In the genomic region with DNA sequence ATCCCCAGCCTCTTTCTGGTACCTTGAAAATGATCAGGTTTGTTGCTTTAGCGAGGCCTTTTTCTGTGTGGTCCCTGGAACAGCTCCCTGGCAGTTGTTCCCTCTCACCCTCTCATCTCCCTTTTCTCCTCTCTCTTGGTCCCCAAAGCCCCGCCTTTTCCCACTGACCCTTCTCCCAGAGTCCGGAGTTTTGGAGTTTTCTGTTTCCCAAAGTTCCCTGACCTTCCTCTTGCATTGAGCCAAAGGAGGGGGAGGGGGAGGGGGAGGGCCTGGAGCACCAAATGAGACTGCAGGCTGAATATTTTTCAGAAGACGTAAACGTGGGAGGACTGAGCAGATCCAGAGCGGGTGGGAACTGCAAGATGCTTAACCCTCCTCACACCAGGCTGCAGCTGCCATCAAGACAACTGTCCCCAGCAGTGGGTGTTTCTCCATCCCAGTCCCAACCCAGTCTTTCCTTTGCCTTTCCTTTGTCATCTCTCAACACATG, we compare ENCODE assay signal across 9 mouse cellular contexts. TPM values are rescaled to one million over a fixed set of nuclear protein-coding genes. Genes with fewer than 3 reads are reported as not detected.
DNase-seq lines count a peak whose midpoint lies in the region; ATAC-seq and TF ChIP-seq lines count a peak whose summit lies in the region.
"Had no signal": no experiment of that assay in that cellular context is flagged by ENCODE, and none has a peak within 500 bp of the region (broad histone marks: within the 10 kb centered on the region; RNA-seq: fewer than 3 reads in every experiment).

A gene (minus strand): TSS at position 218 of the 490 bp plus-strand sequence.

- WGBS in embryonic facial prominence, embryonic 11.5 days = 21% methylated on average over 6 of the region's 6 CpGs
- 13% methylated on average over 6 of the region's 6 CpGs for whole genome bisulfite sequencing in stomach, embryonic 15.5 days
- WGBS in forebrain, postnatal 0 days = 37% methylated on average over 6 of the region's 6 CpGs

- TF ChIP-seq CTCF in forebrain, postnatal 0 days (IDR thresholded peaks at IDR 0.05; ENCODE audit: low read depth) = no peak

- no peak within 1 kb of the TSS for H3K4me3 ChIP-seq in embryonic facial prominence, embryonic 11.5 days (ENCODE audit: low read depth, low read length)
- peak within 1 kb of the TSS; percentile 29 for H3K4me3 ChIP-seq in stomach, embryonic 15.5 days (replicated peaks)
- H3K4me3 ChIP-seq in forebrain, postnatal 0 days (ENCODE audit: low read depth, low read length) = no peak within 1 kb of the TSS
- H3K4me3 ChIP-seq: myocyte had no signal

- H3K9ac ChIP-seq in embryonic facial prominence, embryonic 11.5 days (replicated peaks; ENCODE audit: low read length) = no peak within 1 kb of the TSS
- no peak within 1 kb of the TSS for H3K9ac ChIP-seq in stomach, embryonic 15.5 days
- H3K9ac ChIP-seq in forebrain, postnatal 0 days = no peak within 1 kb of the TSS

- H3K4me2 ChIP-seq in embryonic facial prominence, embryonic 11.5 days (ENCODE audit: low read depth, low read length) = no peak within 1 kb of the TSS
- H3K4me2 ChIP-seq in stomach, embryonic 15.5 days = peak within 1 kb of the TSS; percentile 36
- H3K4me2 ChIP-seq in forebrain, postnatal 0 days (ENCODE audit: low read depth) = no peak within 1 kb of the TSS

- no peak within 1 kb of the TSS for H3K27ac ChIP-seq in embryonic facial prominence, embryonic 11.5 days (replicated peaks; ENCODE audit: low read depth, low read length)
- H3K27ac ChIP-seq in stomach, embryonic 15.5 days = peak within 1 kb of the TSS; percentile 76
- H3K27ac ChIP-seq in forebrain, postnatal 0 days (ENCODE audit: low read depth, low read length) = no peak within 1 kb of the TSS

- H3K36me3 ChIP-seq in embryonic facial prominence, embryonic 11.5 days (replicated peaks; ENCODE audit: control insufficient read depth, insufficient read depth, low read depth, low read length) = no peaks in the 10 kb centered on the region
- no peaks in the 10 kb centered on the region for H3K36me3 ChIP-seq in stomach, embryonic 15.5 days
- peaks cover 3% of the 10 kb centered on the region; the same call in 1 of the 2 replicates for H3K36me3 ChIP-seq in forebrain, postnatal 0 days (ENCODE audit: insufficient read depth)

- no peak for DNase-seq in layer of hippocampus, adult 18-20 months (ENCODE audit: low spot score in 2 of 2)
- DNase-seq in layer of hippocampus, adult 9-10 months (ENCODE audit: low spot score) = no peak
- DNase-seq in embryonic facial prominence, embryonic 11.5 days (ENCODE audit: low spot score) = peak; percentile 26
- peak; percentile 59 to 67 for DNase-seq in heart, postnatal 14 days
- DNase-seq in left cerebral cortex, postnatal 14 days (ENCODE audit: low spot score in 2 of 2) = no peak
- no peak for DNase-seq in cerebellum, adult 9-10 months
- no peak for DNase-seq in forebrain, postnatal 0 days

- 0 out of 2 replicates have a peak, but pooled peaks cover 2% of the 10 kb centered on the region for H3K4me1 ChIP-seq in embryonic facial prominence, embryonic 11.5 days (ENCODE audit: control insufficient read depth, insufficient read depth, low read length)
- H3K4me1 ChIP-seq in stomach, embryonic 15.5 days = peaks cover 20% of the 10 kb centered on the region
- H3K4me1 ChIP-seq in forebrain, postnatal 0 days (ENCODE audit: insufficient read depth) = no peaks in the 10 kb centered on the region

- H3K9me3 ChIP-seq in embryonic facial prominence, embryonic 11.5 days (replicated peaks; ENCODE audit: control insufficient read depth, low read length) = no peaks in the 10 kb centered on the region
- H3K9me3 ChIP-seq in stomach, embryonic 15.5 days = no peaks in the 10 kb centered on the region
- H3K9me3 ChIP-seq in forebrain, postnatal 0 days (ENCODE audit: low read length) = no peaks in the 10 kb centered on the region

- no peak for ATAC-seq in embryonic facial prominence, embryonic 11.5 days (replicated peaks; ENCODE audit: insufficient number of reproducible peaks, low FRiP score, low TSS enrichment, low read depth)
- peak; percentile 73 for ATAC-seq in stomach, embryonic 15.5 days (ENCODE audit: insufficient read depth, low FRiP score, low read depth)
- no peak for ATAC-seq in forebrain, postnatal 0 days

- no peaks in the 10 kb centered on the region for H3K27me3 ChIP-seq in embryonic facial prominence, embryonic 11.5 days (ENCODE audit: control insufficient read depth, insufficient read depth, low read length)
- H3K27me3 ChIP-seq in stomach, embryonic 15.5 days (replicated peaks) = no peaks in the 10 kb centered on the region
- H3K27me3 ChIP-seq in forebrain, postnatal 0 days (ENCODE audit: insufficient read depth, low read length) = no peaks in the 10 kb centered on the region

- intact Hi-C loops in heart, postnatal 14 days (cut with DNase I) = no loop called here
- intact Hi-C loops in left cerebral cortex, postnatal 14 days (cut with DNase I) = no loop called here

RNA-seq across cellular contexts. Expression of the gene that starts here (rescaled TPM):
- total RNA-seq in layer of hippocampus, adult 18-20 months (2021) = 10 to 100 TPM; 14.9 to 18.0 TPM
- polyA plus RNA-seq in embryonic facial prominence, embryonic 11.5 days (2014; fragmentation: Nextera tagmentation; extraction: Ambion mirVana) = 3.8 and 4.3 TPM in 2 replicates
- total RNA-seq in heart, postnatal 14 days (2021) = 10 to 100 TPM; 87.7 to 93.2 TPM
- 10 to 100 TPM; 10.3 to 10.9 TPM for total RNA-seq in left cerebral cortex, postnatal 14 days (2021)
- 83.2 and 89.3 TPM in 2 replicates for polyA plus RNA-seq in stomach, embryonic 15.5 days (2015; fragmentation: Nextera tagmentation; extraction: Ambion mirVana)
- total RNA-seq in forebrain, postnatal 0 days (2014; rRNA removed) = 8.0 and 9.1 TPM in 2 replicates
- 12.0 and 13.1 TPM in 2 replicates for polyA plus RNA-seq in forebrain, postnatal 0 days (2015; fragmentation: Nextera tagmentation; extraction: Ambion mirVana)

Comparison
In these comparisons a context has a peak if more than half of its experiments do, and no peak if none do; other contexts are left out.
1. DNase-seq: peak in embryonic facial prominence, embryonic 11.5 days (single experiment) and heart, postnatal 14 days (2 of 2); none in layer of hippocampus, adult 18-20 months (0 of 2), layer of hippocampus, adult 9-10 months (single experiment), left cerebral cortex, postnatal 14 days (0 of 2), cerebellum, adult 9-10 months (single experiment) and forebrain, postnatal 0 days (single experiment).